Mouse (Mus musculus): ENCODE measurements around the gene Pkn1. TPM values are rescaled to one million over a fixed set of nuclear protein-coding genes. Genes with fewer than 3 reads are reported as not detected.

Pkn1 gene
- polyA plus RNA-seq, 1 experiment from 2014 or later = 21.5 TPM

GRCm38 (mm10) chr8:83667526-83667925 lies 31.5 kb downstream of the Pkn1 start:
- Histone ChIP-seq H3K36me3 (peaks cover 46% of the 10 kb centered on the region), H3K9me3 (no peaks in the 10 kb centered on the region), H3K27me3 (ENCODE audit: insufficient read depth, poor library complexity, severe bottlenecking) (peaks cover 27% of the 10 kb centered on the region), H3K4me1 (peaks cover 49% of the 10 kb centered on the region), H3K27ac (peak overlapping the region; percentile 77; the same call in 1 of the 2 replicates), H3K4me3 (peak overlapping the region; percentile 61)
- WGBS = 79% methylated on average over 10 of the region's 10 CpGs
- no peak for DNase-seq (ENCODE audit: low spot score)

GRCm38 (mm10) chr8:83666866-83667234 lies 32.1 kb downstream of the Pkn1 start:
- 0 out of 2 replicates have a peak overlapping the region, but pooled peaks have one; percentile 1 for H3K27ac ChIP-seq
- H3K4me3 ChIP-seq = 0 out of 2 replicates have a peak overlapping the region, but pooled peaks have one; percentile 10
- 91% methylated on average over 3 of the region's 3 CpGs for WGBS
- no peak for DNase-seq (ENCODE audit: low spot score)
- H3K4me1 ChIP-seq = peaks cover 56% of the 10 kb centered on the region
- peaks cover 39% of the 10 kb centered on the region for H3K36me3 ChIP-seq
- no peaks in the 10 kb centered on the region for H3K9me3 ChIP-seq
- H3K27me3 ChIP-seq (ENCODE audit: insufficient read depth, poor library complexity, severe bottlenecking) = peaks cover 27% of the 10 kb centered on the region

- WGBS = 37% methylated on average over 14 of the region's 14 CpGs
- Histone ChIP-seq H3K27ac (0 out of 2 replicates have a peak within 1 kb of the TSS, but pooled peaks have one; percentile 1), H3K4me3 (0 out of 2 replicates have a peak within 1 kb of the TSS, but pooled peaks have one; percentile 10), H3K9me3 (no peaks in the 10 kb centered on the region), H3K36me3 (peaks cover 32% of the 10 kb centered on the region), H3K4me1 (peaks cover 62% of the 10 kb centered on the region), H3K27me3 (ENCODE audit: insufficient read depth, poor library complexity, severe bottlenecking) (peaks cover 27% of the 10 kb centered on the region)
- no peak for DNase-seq (ENCODE audit: low spot score)
Measured at GRCm38 (mm10) chr8:83665969-83666865, 32.8 kb downstream of the Pkn1 start, which contains the start of gene Ptger1. TSS of gene Ptger1 (plus strand) at chr8:83666678.

GRCm38 (mm10) chr8:83664931-83665625 lies 33.9 kb downstream of the Pkn1 start:
- H3K36me3 ChIP-seq = peaks cover 22% of the 10 kb centered on the region
- H3K27me3 ChIP-seq (ENCODE audit: insufficient read depth, poor library complexity, severe bottlenecking) = peaks cover 27% of the 10 kb centered on the region
- 63% methylated on average over 2 of the region's 2 CpGs for WGBS
- H3K27ac ChIP-seq = no peak overlapping the region
- peaks cover 66% of the 10 kb centered on the region for H3K4me1 ChIP-seq
- no peak overlapping the region for H3K4me3 ChIP-seq
- H3K9me3 ChIP-seq = no peaks in the 10 kb centered on the region
- DNase-seq (ENCODE audit: low spot score) = no peak

GRCm38 (mm10) chr8:83664096-83664495 lies 34.9 kb downstream of the Pkn1 start:
- peaks cover 23% of the 10 kb centered on the region for H3K27me3 ChIP-seq (ENCODE audit: insufficient read depth, poor library complexity, severe bottlenecking)
- H3K9me3 ChIP-seq = no peaks in the 10 kb centered on the region
- peaks cover 15% of the 10 kb centered on the region for H3K36me3 ChIP-seq
- no peak for DNase-seq (ENCODE audit: low spot score)
- H3K27ac ChIP-seq = no peak overlapping the region
- H3K4me3 ChIP-seq = no peak overlapping the region
- H3K4me1 ChIP-seq = peaks cover 67% of the 10 kb centered on the region
- 89% methylated on average over 13 of the region's 13 CpGs for WGBS

GRCm38 (mm10) chr8:83662421-83662826 lies 36.6 kb downstream of the Pkn1 start:
- whole genome bisulfite sequencing = 4% methylated on average over 4 of the region's 4 CpGs
- Histone ChIP-seq H3K27me3 (ENCODE audit: insufficient read depth, poor library complexity, severe bottlenecking) (peaks cover 9% of the 10 kb centered on the region), H3K4me3 (no peak overlapping the region; the same call in 1 of the 2 replicates), H3K4me1 (peaks cover 54% of the 10 kb centered on the region), H3K36me3 (peaks cover 28% of the 10 kb centered on the region), H3K27ac (peak overlapping the region; percentile 30; the same call in 1 of the 2 replicates), H3K9me3 (no peaks in the 10 kb centered on the region)
- peak; percentile 89 for DNase-seq (ENCODE audit: low spot score)

GRCm38 (mm10) chr8:83660995-83661680 lies 37.8 kb downstream of the Pkn1 start:
- 13% methylated on average over 22 of the region's 22 CpGs for WGBS
- Histone ChIP-seq H3K36me3 (peaks cover 35% of the 10 kb centered on the region), H3K27ac (peak overlapping the region; percentile 67), H3K4me3 (peak overlapping the region; percentile 42), H3K9me3 (no peaks in the 10 kb centered on the region), H3K4me1 (peaks cover 50% of the 10 kb centered on the region), H3K27me3 (ENCODE audit: insufficient read depth, poor library complexity, severe bottlenecking) (no peaks in the 10 kb centered on the region)
- no peak for DNase-seq (ENCODE audit: low spot score)

GRCm38 (mm10) chr8:83660545-83660944 lies 38.4 kb downstream of the Pkn1 start:
- peaks cover 46% of the 10 kb centered on the region for H3K4me1 ChIP-seq
- WGBS = 9% methylated on average over 8 of the region's 8 CpGs

GRCm38 (mm10) chr8:83656484-83657246 lies 42.3 kb downstream of the Pkn1 start:
- Histone ChIP-seq H3K9me3 (no peaks in the 10 kb centered on the region), H3K4me3 (no peak overlapping the region), H3K27me3 (ENCODE audit: insufficient read depth, poor library complexity, severe bottlenecking) (no peaks in the 10 kb centered on the region), H3K36me3 (peaks cover 24% of the 10 kb centered on the region), H3K27ac (no peak overlapping the region), H3K4me1 (peaks cover 49% of the 10 kb centered on the region)
- 67% methylated on average over 13 of the region's 13 CpGs for WGBS
- DNase-seq (ENCODE audit: low spot score) = no peak

More at GRCm38 (mm10) chr8:83660545-83660944, 38.4 kb downstream of the Pkn1 start:
- peak overlapping the region; percentile 42 for H3K4me3 ChIP-seq
- peak overlapping the region; percentile 67 for H3K27ac ChIP-seq
- H3K9me3 ChIP-seq = no peaks in the 10 kb centered on the region
- H3K27me3 ChIP-seq (ENCODE audit: insufficient read depth, poor library complexity, severe bottlenecking) = no peaks in the 10 kb centered on the region
- no peak for DNase-seq (ENCODE audit: low spot score)
- H3K36me3 ChIP-seq = peaks cover 35% of the 10 kb centered on the region

- no peak overlapping the region for H3K27ac ChIP-seq
- WGBS = 87% methylated on average over 9 of the region's 9 CpGs
- H3K36me3 ChIP-seq = peaks cover 24% of the 10 kb centered on the region
- no peaks in the 10 kb centered on the region for H3K9me3 ChIP-seq
- no peak for DNase-seq (ENCODE audit: low spot score)
- no peak overlapping the region for H3K4me3 ChIP-seq
- no peaks in the 10 kb centered on the region for H3K27me3 ChIP-seq (ENCODE audit: insufficient read depth, poor library complexity, severe bottlenecking)
- peaks cover 43% of the 10 kb centered on the region for H3K4me1 ChIP-seq
Measured at GRCm38 (mm10) chr8:83656043-83656442, 42.9 kb downstream of the Pkn1 start.

GRCm38 (mm10) chr8:83654725-83655124 lies 44.3 kb downstream of the Pkn1 start:
- DNase-seq (ENCODE audit: low spot score) = no peak
- no peaks in the 10 kb centered on the region for H3K27me3 ChIP-seq (ENCODE audit: insufficient read depth, poor library complexity, severe bottlenecking)
- H3K9me3 ChIP-seq = no peaks in the 10 kb centered on the region
- H3K4me3 ChIP-seq = no peak overlapping the region
- H3K36me3 ChIP-seq = peaks cover 24% of the 10 kb centered on the region
- no peak overlapping the region for H3K27ac ChIP-seq
- peaks cover 30% of the 10 kb centered on the region for H3K4me1 ChIP-seq
- WGBS = 95% methylated on average over 6 of the region's 6 CpGs

- H3K9me3 ChIP-seq = no peaks in the 10 kb centered on the region
- 42% methylated on average over 10 of the region's 10 CpGs for WGBS
- DNase-seq (ENCODE audit: low spot score) = peak; percentile 75
- peak overlapping the region; percentile 72 for H3K4me3 ChIP-seq
- H3K4me1 ChIP-seq = peaks cover 30% of the 10 kb centered on the region
- no peaks in the 10 kb centered on the region for H3K27me3 ChIP-seq (ENCODE audit: insufficient read depth, poor library complexity, severe bottlenecking)
- peak overlapping the region; percentile 95 for H3K27ac ChIP-seq
- peaks cover 18% of the 10 kb centered on the region for H3K36me3 ChIP-seq
Measured at GRCm38 (mm10) chr8:83653662-83654017, 45.3 kb downstream of the Pkn1 start.
